Mouse (Mus musculus) G1E-ER4 (cell line): ENCODE data around the gene Gm21627. TPM values are rescaled to one million over a fixed set of nuclear protein-coding genes. Genes with fewer than 3 reads are reported as not detected.
"Not testable (repeated sequence)": the region's sequence is repeated elsewhere in the genome, so short reads cannot be mapped to it uniquely, and the experiment has no call there.

Experiments
- GATA1 ChIP-seq: IDR thresholded peaks from one replicate; pipeline ENCODE4 v1.8.0; 2012; ENCODE audit warnings: low read length, inconsistent platforms
- polyA plus RNA-seq: library from polyadenylated mRNA; stranded (reverse); fragments of >175 nt; gene quantifications from 2 replicates; pipeline ENCODE4 v1.2.3, GENCODE M21; 2012

Gm21627 gene
- not detected in 2 replicates for polyA plus RNA-seq

DNA sequence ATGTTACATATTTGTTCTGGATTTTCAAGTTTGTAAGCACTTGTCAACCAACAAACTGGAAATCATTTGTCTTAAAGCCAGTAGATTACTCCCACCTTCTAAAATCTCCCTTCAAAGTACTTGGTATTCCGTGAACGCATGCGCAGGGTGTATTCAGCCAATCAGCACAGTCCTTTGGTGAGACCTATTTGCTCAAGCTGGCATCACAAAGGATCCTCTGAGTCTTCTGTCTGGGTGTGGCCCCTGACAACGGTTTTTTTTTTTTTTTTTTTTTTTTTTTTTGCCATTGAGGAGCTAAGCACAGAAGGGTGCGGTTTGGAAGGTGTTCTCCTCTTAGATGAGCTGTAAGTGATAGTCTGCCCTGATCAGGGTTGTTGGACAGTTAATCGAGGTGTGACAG lies at the start of gene Gm21627:
TSS of gene Gm21627 (plus strand) at position 301 of the 400 bp plus-strand sequence.
- not testable (repeated sequence) for TF ChIP-seq GATA1
